Mouse (Mus musculus): ENCODE data around the gene Mrpl33.

DNA sequence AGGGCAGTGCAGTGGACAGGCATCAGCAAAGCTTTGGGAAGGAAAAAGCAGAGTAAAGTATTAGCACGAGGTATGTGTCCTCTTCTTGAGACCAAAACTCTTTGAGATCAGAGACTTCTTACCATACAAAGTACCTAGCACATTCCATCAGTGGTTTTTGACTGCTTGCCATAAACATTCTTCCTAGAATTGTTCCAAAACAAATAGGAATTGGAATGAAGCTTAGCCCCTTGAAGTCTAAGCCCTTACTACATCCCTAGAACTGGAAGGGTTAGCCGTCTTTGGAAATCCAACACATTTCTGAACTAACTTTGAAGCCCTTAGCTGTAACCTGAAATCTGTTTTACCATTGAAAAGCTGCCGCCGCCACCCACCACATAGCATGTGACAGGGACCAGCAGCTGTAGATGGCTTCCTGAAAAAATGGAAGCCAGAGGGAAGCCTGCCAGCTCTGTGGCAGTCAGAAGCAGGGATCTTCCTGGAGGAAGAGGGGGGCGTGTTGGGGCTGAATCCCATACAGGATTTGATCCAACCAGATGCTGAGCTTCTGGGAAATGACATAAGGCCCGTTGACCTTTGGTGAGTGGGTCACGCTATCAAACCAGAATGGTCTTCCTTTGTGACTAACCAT is 34.6 kb upstream of the Mrpl33 start:
- no peak for TF ChIP-seq POLR2A (IDR thresholded peaks at IDR 0.05; ENCODE audit: extremely low read depth, insufficient read depth, low read length)
- no peak for TF ChIP-seq CTCF (IDR thresholded peaks at IDR 0.05; ENCODE audit: low read depth, low read length)

All from liver, adult 2 months (tissue).